Mouse (Mus musculus) CH12.LX (cell line): ENCODE data around the gene Ppp1r3g. TPM values are rescaled to one million over a fixed set of nuclear protein-coding genes. Genes with fewer than 3 reads are reported as not detected.

Experiments used
- DNase-seq: peaks from one replicate; pipeline ENCODE4 v3.0.0-alpha.2; 2013; ENCODE audit errors: extremely low read depth
- H3K27ac ChIP-seq: 2 replicates; pipeline ENCODE4 v1.5.1; 2012; ENCODE audit warnings: low read depth, mild to moderate bottlenecking, control low read depth, moderate library complexity; ENCODE audit not compliant: insufficient read depth
- H3K27me3 ChIP-seq: replicated peaks from 2 replicates; pipeline ENCODE3; 2012; ENCODE audit warnings: inconsistent platforms
- H3K36me3 ChIP-seq, 2 experiments: replicated peaks in 1 of 2; 2 replicates each; pipeline versions ENCODE3 to v1.6.1; 2012; ENCODE audit warnings: inconsistent platforms in 1 of 2, low read length in 1 of 2, mild to moderate bottlenecking in 1 of 2, mixed read lengths in 1 of 2, moderate library complexity in 1 of 2; ENCODE audit not compliant: control insufficient read depth in 1 of 2, insufficient read depth in 1 of 2
- H3K4me1 ChIP-seq, 2 experiments: 2 replicates each; pipeline ENCODE4 v1.6.1; 2012; ENCODE audit warnings: inconsistent platforms in 1 of 2, moderate library complexity in 1 of 2; ENCODE audit not compliant: insufficient read depth in 2 of 2, control insufficient read depth in 1 of 2
- H3K4me2 ChIP-seq: 2 replicates; pipeline ENCODE4 v1.6.1; 2012; ENCODE audit warnings: low read depth, mild to moderate bottlenecking, control low read depth; ENCODE audit not compliant: poor library complexity, insufficient read depth, severe bottlenecking
- H3K4me3 ChIP-seq, 3 experiments: fragments of 150-350 bp in 1 of 3; sonication (generic) in 1 of 3; replicated peaks in 1 of 3; 2 replicates each; pipeline versions ENCODE3 to v1.5.1; 2011 to 2012; ENCODE audit warnings: low read depth in 2 of 3, low read length in 2 of 3, mild to moderate bottlenecking in 2 of 3, moderate library complexity in 2 of 3, control low read depth in 1 of 3, improper control_type of control experiment in 1 of 3, inconsistent platforms in 1 of 3, mixed read lengths in 1 of 3; ENCODE audit not compliant: poor library complexity in 1 of 3
- H3K79me2 ChIP-seq: replicated peaks from 2 replicates; pipeline ENCODE4 v1.6.1; 2012; ENCODE audit warnings: mild to moderate bottlenecking, moderate library complexity; ENCODE audit not compliant: control insufficient read depth, poor library complexity, insufficient read depth, severe bottlenecking; ENCODE audit errors: extremely low read depth
- H3K9ac ChIP-seq: 2 replicates; pipeline ENCODE4 v1.6.1; 2012; ENCODE audit warnings: low read depth, mild to moderate bottlenecking, control low read depth, moderate library complexity; ENCODE audit not compliant: insufficient read depth
- H3K9me3 ChIP-seq: replicated peaks from 2 replicates; pipeline ENCODE3; 2012; ENCODE audit warnings: low read length, inconsistent platforms, mixed read lengths
- BHLHE40 ChIP-seq: IDR thresholded peaks from 2 replicates; pipeline ENCODE4 v1.6.1; 2011; ENCODE audit warnings: mild to moderate bottlenecking, low read depth, low read length, improper control_type of control experiment
- CHD2 ChIP-seq: IDR thresholded peaks from 2 replicates; pipeline ENCODE4 v1.6.1; 2011; ENCODE audit warnings: low read length, improper control_type of control experiment
- ETS1 ChIP-seq: conservative IDR thresholded peaks from 2 replicates; pipeline ENCODE4 v1.6.1; 2012; ENCODE audit warnings: low read depth, mild to moderate bottlenecking, inconsistent platforms, low read length, improper control_type of control experiment, moderate library complexity
- GABPA ChIP-seq: IDR thresholded peaks from 2 replicates; pipeline ENCODE4 v1.6.1; 2012; ENCODE audit warnings: low read depth, low read length, improper control_type of control experiment, inconsistent platforms; ENCODE audit not compliant: insufficient replicate concordance
- IRF4 ChIP-seq: IDR thresholded peaks from 2 replicates; pipeline ENCODE4 v1.6.1; 2014; ENCODE audit warnings: low read depth, mild to moderate bottlenecking, inconsistent platforms, low read length, improper control_type of control experiment
- JUN ChIP-seq: IDR thresholded peaks from 2 replicates; pipeline ENCODE4 v1.6.1; 2011; ENCODE audit warnings: low read depth, mild to moderate bottlenecking, low read length, improper control_type of control experiment, moderate library complexity; ENCODE audit not compliant: insufficient read depth
- JUND ChIP-seq: conservative IDR thresholded peaks from 2 replicates; pipeline ENCODE4 v1.6.1; 2011; ENCODE audit warnings: low read depth, low read length, improper control_type of control experiment
- MAX ChIP-seq: IDR thresholded peaks from 2 replicates; pipeline ENCODE4 v1.6.1; 2011; ENCODE audit warnings: low read length, improper control_type of control experiment
- MYC ChIP-seq: IDR thresholded peaks from 2 replicates; pipeline ENCODE4 v1.6.1; 2011; ENCODE audit warnings: low read depth, mild to moderate bottlenecking, improper control_type of control experiment, low read length
- NELFE ChIP-seq: IDR thresholded peaks from 2 replicates; pipeline ENCODE4 v1.6.1; 2011; ENCODE audit warnings: low read depth, low read length, improper control_type of control experiment
- PAX5 ChIP-seq: IDR thresholded peaks from 2 replicates; pipeline ENCODE4 v1.6.1; 2012; ENCODE audit warnings: low read length, inconsistent platforms, mixed read lengths
- POLR2A ChIP-seq: IDR thresholded peaks from 2 replicates; pipeline ENCODE4 v1.6.1; 2011; ENCODE audit warnings: low read depth, mild to moderate bottlenecking, improper control_type of control experiment, low read length
- RAD21 ChIP-seq: IDR thresholded peaks from 2 replicates; pipeline ENCODE4 v1.6.1; 2011; ENCODE audit warnings: low read depth, mild to moderate bottlenecking, low read length, improper control_type of control experiment, moderate library complexity
- SIN3A ChIP-seq: IDR thresholded peaks from 2 replicates; pipeline ENCODE4 v1.6.1; 2012; ENCODE audit warnings: low read length, improper control_type of control experiment, inconsistent platforms
- TCF12 ChIP-seq: IDR thresholded peaks from 2 replicates; pipeline ENCODE4 v1.6.1; 2014; ENCODE audit warnings: low read depth, mild to moderate bottlenecking, inconsistent platforms, low read length, improper control_type of control experiment
- UBTF ChIP-seq: IDR thresholded peaks from 2 replicates; pipeline ENCODE4 v1.6.1; 2012; ENCODE audit warnings: low read depth, mild to moderate bottlenecking, inconsistent platforms, low read length, improper control_type of control experiment, moderate library complexity
- USF1 ChIP-seq: IDR thresholded peaks from 2 replicates; pipeline ENCODE4 v1.6.1; 2014; ENCODE audit warnings: low read depth, mild to moderate bottlenecking, inconsistent platforms, low read length, improper control_type of control experiment
- ZC3H11A ChIP-seq: IDR thresholded peaks from 2 replicates; pipeline ENCODE4 v1.6.1; 2012; ENCODE audit warnings: low read depth, mild to moderate bottlenecking, inconsistent platforms, low read length, improper control_type of control experiment
- ZMIZ1 ChIP-seq: IDR thresholded peaks from 2 replicates; pipeline ENCODE4 v1.6.1; 2012; ENCODE audit warnings: low read depth, mild to moderate bottlenecking, inconsistent platforms, low read length, improper control_type of control experiment
- ZNF384 ChIP-seq: IDR thresholded peaks from 2 replicates; pipeline ENCODE4 v1.6.1; 2012; ENCODE audit warnings: low read depth, low read length, improper control_type of control experiment, inconsistent platforms
- dilution Hi-C: fragments of 300-500 bp; cut with MboI; formaldehyde crosslinking; loops from 2 replicates; pipeline ENCODE4 v1.14.3; 2020; ENCODE audit warnings: low sequenced_read_pairs; ENCODE audit not compliant: extremely low pct_unique_long_range_greater_than_20kb, extremely low pct_ligation_motif_present
- in situ Hi-C: fragments of 300-500 bp; cut with MboI; formaldehyde crosslinking; loops from 3 replicates; pipeline ENCODE4 v1.14.3; 2019; ENCODE audit warnings: low sequenced_read_pairs, low pct_ligation_motif_present, low pct_unique_long_range_greater_than_20kb, mixed read lengths
- polyA plus RNA-seq: library from polyadenylated mRNA; unstranded; fragments of >175 nt; gene quantifications from 2 replicates; pipeline ENCODE4 v1.2.1, GENCODE M21; 2012; ENCODE audit warnings: low read depth; ENCODE audit not compliant: insufficient read length
- total RNA-seq, 2 experiments: library from RNA; depleted of rRNA; stranded (reverse); fragments of 300-350 nt in 1 of 2; fragments of >200 nt in 1 of 2; gene quantifications; 2 replicates each; pipeline ENCODE4 v1.2.3; 2012 to 2014

Gene Ppp1r3g
- total and polyA plus RNA-seq, 3 experiments = 0.13 TPM; not detected in 2

DNA sequence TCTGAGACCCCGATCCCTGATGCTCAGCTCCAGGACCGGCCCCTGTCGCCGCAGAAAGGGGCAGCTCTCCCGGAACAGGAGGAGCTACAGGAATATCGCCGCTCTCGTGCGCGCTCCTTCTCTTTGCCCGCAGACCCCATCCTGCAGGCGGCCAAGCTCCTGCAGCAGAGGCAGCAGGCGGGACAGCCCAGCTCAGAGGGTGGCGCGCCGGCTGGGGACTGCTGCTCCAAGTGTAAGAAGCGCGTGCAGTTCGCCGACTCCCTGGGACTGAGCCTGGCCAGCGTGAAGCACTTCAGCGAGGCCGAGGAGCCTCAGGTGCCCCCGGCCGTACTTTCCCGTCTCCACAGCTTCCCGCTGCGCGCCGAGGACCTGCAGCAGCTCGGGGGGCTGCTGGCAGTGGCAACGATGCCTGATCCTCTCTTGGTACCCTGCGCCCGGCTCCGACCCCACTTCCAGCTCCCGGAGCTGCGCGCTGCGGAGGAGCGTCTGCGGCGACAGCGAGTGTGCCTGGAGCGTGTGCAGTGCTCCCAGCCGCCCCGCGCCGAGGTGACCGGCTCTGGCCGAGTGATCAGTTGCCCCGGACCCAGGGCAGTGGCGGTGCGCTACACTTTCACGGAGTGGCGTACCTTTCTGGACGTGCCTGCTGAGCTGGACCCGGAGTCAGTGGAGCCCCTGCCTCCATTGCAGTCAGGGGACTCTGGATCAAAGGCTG is 10.2 kb downstream of the Ppp1r3g start:
- Histone ChIP-seq H3K9ac (no peak overlapping the region), H3K4me3 (no peak overlapping the region)
- dilution Hi-C loops = no loop called here

DNA sequence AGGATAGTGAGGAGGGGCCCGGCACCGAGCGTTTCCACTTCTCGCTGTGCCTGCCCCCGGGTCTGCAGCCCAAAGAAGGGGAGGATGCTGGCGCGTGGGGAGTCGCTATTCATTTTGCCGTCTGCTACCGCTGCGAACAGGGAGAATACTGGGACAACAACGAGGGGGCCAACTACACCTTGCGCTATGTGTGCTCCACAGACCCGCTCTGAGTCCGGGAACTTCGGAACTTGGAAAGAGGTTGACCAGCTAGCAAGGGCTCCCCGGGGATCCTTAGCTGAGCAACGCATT is 10.7 kb downstream of the Ppp1r3g start:
- Histone ChIP-seq H3K36me3 (no peaks in the 10 kb centered on the region), H3K27me3 (no peaks in the 10 kb centered on the region), H3K9me3 (peaks cover 9% of the 10 kb centered on the region), H3K4me2 (no peak overlapping the region), H3K9ac (no peak overlapping the region), H3K4me3 (no peak overlapping the region), H3K27ac (no peak overlapping the region), H3K4me1 (peaks cover 0 to 8% of the 10 kb centered on the region in 2 experiments; a peak in 2 of 4 replicates), H3K79me2 (no peaks in the 10 kb centered on the region)
- in situ Hi-C loops = loop anchor here (10.0 kb wide), 1 partner anchor 295 kb away; no protein-coding TSS in a partner anchor
- TF ChIP-seq JUND = no peak
- TF ChIP-seq GABPA = no peak
- TF ChIP-seq USF1 = no peak
- no peak for TF ChIP-seq MAX
- TF ChIP-seq NELFE = no peak
- TF ChIP-seq ZMIZ1 = no peak
- TF ChIP-seq RAD21 = no peak
- no peak for TF ChIP-seq TCF12
- no peak for TF ChIP-seq POLR2A
- no peak for DNase-seq
- dilution Hi-C loops = no loop called here

More for the DNA sequence above, 10.2 kb downstream of the Ppp1r3g start:
- Histone ChIP-seq H3K9me3 (peaks cover 9% of the 10 kb centered on the region), H3K36me3 (no peaks in the 10 kb centered on the region), H3K4me1 (peaks cover 0 to 8% of the 10 kb centered on the region in 2 experiments; a peak in 2 of 4 replicates), H3K4me2 (no peak overlapping the region), H3K79me2 (no peaks in the 10 kb centered on the region), H3K27ac (no peak overlapping the region), H3K27me3 (no peaks in the 10 kb centered on the region)
- DNase-seq = no peak
- in situ Hi-C loops = loop anchor here (10.0 kb wide), 1 partner anchor 294 kb away; no protein-coding TSS in a partner anchor
- TF ChIP-seq SIN3A = no peak
- TF ChIP-seq RAD21 = no peak
- TF ChIP-seq POLR2A = no peak
- no peak for TF ChIP-seq ZNF384
- no peak for TF ChIP-seq ETS1
- TF ChIP-seq JUN = no peak
- no peak for TF ChIP-seq CHD2
- TF ChIP-seq BHLHE40 = no peak
- TF ChIP-seq MYC = no peak
- no peak for TF ChIP-seq IRF4
- no peak for TF ChIP-seq UBTF
- no peak for TF ChIP-seq ZC3H11A
- no peak for TF ChIP-seq PAX5
